Mouse (Mus musculus): Measurements from ENCODE around the gene Dpagt1. TPM values are rescaled to one million over a fixed set of nuclear protein-coding genes. Genes with fewer than 3 reads are reported as not detected.

The Dpagt1 gene
- polyA plus RNA-seq, 1 experiment = 7.1 TPM

DNA sequence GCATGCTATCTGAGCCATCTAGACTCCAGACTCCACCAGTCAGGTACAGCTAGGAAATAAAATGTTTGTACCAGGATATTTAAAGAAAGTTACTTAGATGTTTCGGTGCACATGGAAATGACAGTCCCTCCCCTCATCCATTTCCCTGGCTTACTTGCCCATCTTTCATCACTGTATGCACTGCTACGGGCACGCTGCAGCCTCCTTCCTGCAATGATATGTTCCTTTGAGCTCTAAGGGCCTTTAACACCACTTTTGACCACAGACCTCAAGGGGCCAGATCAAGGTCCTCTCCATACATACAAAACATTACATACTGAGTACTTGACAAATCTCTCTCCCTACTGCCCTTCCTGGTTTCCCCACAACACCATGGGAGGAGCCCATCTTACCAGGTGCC lies 11.1 kb downstream of the Dpagt1 start:
- Histone ChIP-seq H3K36me3 (replicated peaks; ENCODE audit: low read length) (peaks cover 70% of the 10 kb centered on the region), H3K27me3 (replicated peaks) (no peaks in the 10 kb centered on the region), H3K4me3 (replicated peaks) (peak overlapping the region; percentile 88), H3K9me3 (no peaks in the 10 kb centered on the region), H3K4me1 (peaks cover 56% of the 10 kb centered on the region)
- TF ChIP-seq FLI1 (IDR thresholded peaks at IDR 0.05; ENCODE audit: low read length) (no peak), GATA1 (IDR thresholded peaks at IDR 0.05; ENCODE audit: borderline replicate concordance, low read length) (no peak)

GRCm38 (mm10) chr9:44337436-44338169 lies 11.8 kb downstream of the Dpagt1 start:
- H3K36me3 ChIP-seq (replicated peaks; ENCODE audit: low read length) = peaks cover 71% of the 10 kb centered on the region
- no peaks in the 10 kb centered on the region for H3K9me3 ChIP-seq
- peaks cover 62% of the 10 kb centered on the region for H3K4me1 ChIP-seq
- no peak for TF ChIP-seq FLI1 (IDR thresholded peaks at IDR 0.05; ENCODE audit: low read length)
- TF ChIP-seq GATA1 (IDR thresholded peaks at IDR 0.05; ENCODE audit: borderline replicate concordance, low read length) = no peak
- peak overlapping the region; percentile 73 for H3K4me3 ChIP-seq (replicated peaks)
- no peaks in the 10 kb centered on the region for H3K27me3 ChIP-seq (replicated peaks)

- H3K4me1 ChIP-seq = peaks cover 60% of the 10 kb centered on the region
- TF ChIP-seq GATA1 (IDR thresholded peaks at IDR 0.05; ENCODE audit: borderline replicate concordance, low read length) = no peak
- no peak for TF ChIP-seq FLI1 (IDR thresholded peaks at IDR 0.05; ENCODE audit: low read length)
- no peak overlapping the region for H3K4me3 ChIP-seq (replicated peaks)
Measured at GRCm38 (mm10) chr9:44338574-44338973, 12.8 kb downstream of the Dpagt1 start.

GRCm38 (mm10) chr9:44341487-44341886 lies 15.7 kb downstream of the Dpagt1 start:
- H3K4me1 ChIP-seq = peaks cover 67% of the 10 kb centered on the region
- peak overlapping the region; percentile 69 for H3K4me3 ChIP-seq (replicated peaks)
- no peaks in the 10 kb centered on the region for H3K9me3 ChIP-seq
- TF ChIP-seq FLI1 (IDR thresholded peaks at IDR 0.05; ENCODE audit: low read length) (no peak), GATA1 (IDR thresholded peaks at IDR 0.05; ENCODE audit: borderline replicate concordance, low read length) (no peak)
- peaks cover 68% of the 10 kb centered on the region for H3K36me3 ChIP-seq (replicated peaks; ENCODE audit: low read length)
- H3K27me3 ChIP-seq (replicated peaks) = no peaks in the 10 kb centered on the region

More at GRCm38 (mm10) chr9:44338574-44338973, 12.8 kb downstream of the Dpagt1 start:
- Histone ChIP-seq H3K27me3 (replicated peaks) (no peaks in the 10 kb centered on the region), H3K36me3 (replicated peaks; ENCODE audit: low read length) (peaks cover 61% of the 10 kb centered on the region), H3K9me3 (no peaks in the 10 kb centered on the region)

DNA sequence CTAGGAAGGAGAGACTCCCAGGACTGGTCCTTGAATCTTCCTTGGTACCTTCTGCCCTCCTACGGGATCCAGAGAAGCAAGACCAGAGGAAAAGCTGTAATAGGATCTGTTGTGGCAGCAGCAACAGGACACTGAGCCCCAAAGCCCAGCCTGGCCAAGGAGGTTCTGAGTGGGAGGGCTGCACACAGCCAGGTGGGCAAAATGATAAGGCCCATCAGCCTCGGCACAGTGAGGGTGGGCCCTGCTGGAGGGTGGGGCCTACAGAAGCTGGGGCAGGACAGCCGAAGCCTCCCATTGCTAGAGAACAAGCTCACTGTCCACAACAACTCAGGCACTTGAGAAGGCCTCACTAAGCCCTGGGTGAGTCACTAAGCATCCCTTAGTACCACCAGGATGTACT lies 16.4 kb downstream of the Dpagt1 start:
- TF ChIP-seq GATA1 (IDR thresholded peaks at IDR 0.05; ENCODE audit: borderline replicate concordance, low read length) (no peak), FLI1 (IDR thresholded peaks at IDR 0.05; ENCODE audit: low read length) (no peak)
- Histone ChIP-seq H3K4me1 (peaks cover 60% of the 10 kb centered on the region), H3K27me3 (replicated peaks) (no peaks in the 10 kb centered on the region), H3K36me3 (replicated peaks; ENCODE audit: low read length) (peaks cover 68% of the 10 kb centered on the region), H3K4me3 (replicated peaks) (peak overlapping the region; percentile 94), H3K9me3 (no peaks in the 10 kb centered on the region)

- TF ChIP-seq GATA1 (IDR thresholded peaks at IDR 0.05; ENCODE audit: borderline replicate concordance, low read length) = no peak
- no peak for TF ChIP-seq FLI1 (IDR thresholded peaks at IDR 0.05; ENCODE audit: low read length)
- Histone ChIP-seq H3K4me3 (replicated peaks) (peak overlapping the region; percentile 94), H3K9me3 (no peaks in the 10 kb centered on the region), H3K4me1 (peaks cover 56% of the 10 kb centered on the region), H3K27me3 (replicated peaks) (no peaks in the 10 kb centered on the region), H3K36me3 (replicated peaks; ENCODE audit: low read length) (peaks cover 68% of the 10 kb centered on the region)
Measured at GRCm38 (mm10) chr9:44342605-44343004, 16.8 kb downstream of the Dpagt1 start.

DNA sequence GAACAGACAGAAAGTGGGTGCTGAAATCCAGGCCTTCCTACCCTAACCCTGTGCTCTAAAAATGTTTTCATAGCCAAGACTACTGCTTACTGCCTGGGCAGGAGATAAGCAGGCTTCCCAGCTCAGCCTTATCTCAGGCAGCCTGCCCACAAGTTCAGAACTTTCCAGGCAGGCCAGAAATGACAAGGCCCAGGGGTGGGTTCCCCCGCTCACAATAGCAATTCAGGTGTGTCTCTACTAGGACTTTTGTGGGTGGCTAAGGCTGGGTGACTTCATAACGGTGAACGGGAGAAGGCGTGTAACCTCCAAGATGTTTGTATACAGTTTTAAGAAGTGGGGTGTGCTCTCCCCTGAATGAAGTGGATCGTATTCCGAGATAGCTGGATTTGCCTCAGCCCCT lies 17.5 kb downstream of the Dpagt1 start:
- Histone ChIP-seq H3K9me3 (no peaks in the 10 kb centered on the region), H3K4me3 (replicated peaks) (peak overlapping the region; percentile 94), H3K27me3 (replicated peaks) (no peaks in the 10 kb centered on the region), H3K4me1 (peaks cover 52% of the 10 kb centered on the region), H3K36me3 (replicated peaks; ENCODE audit: low read length) (peaks cover 69% of the 10 kb centered on the region)
- TF ChIP-seq GATA1 (IDR thresholded peaks at IDR 0.05; ENCODE audit: borderline replicate concordance, low read length) (peak; percentile 93), FLI1 (IDR thresholded peaks at IDR 0.05; ENCODE audit: low read length) (no peak)

DNA sequence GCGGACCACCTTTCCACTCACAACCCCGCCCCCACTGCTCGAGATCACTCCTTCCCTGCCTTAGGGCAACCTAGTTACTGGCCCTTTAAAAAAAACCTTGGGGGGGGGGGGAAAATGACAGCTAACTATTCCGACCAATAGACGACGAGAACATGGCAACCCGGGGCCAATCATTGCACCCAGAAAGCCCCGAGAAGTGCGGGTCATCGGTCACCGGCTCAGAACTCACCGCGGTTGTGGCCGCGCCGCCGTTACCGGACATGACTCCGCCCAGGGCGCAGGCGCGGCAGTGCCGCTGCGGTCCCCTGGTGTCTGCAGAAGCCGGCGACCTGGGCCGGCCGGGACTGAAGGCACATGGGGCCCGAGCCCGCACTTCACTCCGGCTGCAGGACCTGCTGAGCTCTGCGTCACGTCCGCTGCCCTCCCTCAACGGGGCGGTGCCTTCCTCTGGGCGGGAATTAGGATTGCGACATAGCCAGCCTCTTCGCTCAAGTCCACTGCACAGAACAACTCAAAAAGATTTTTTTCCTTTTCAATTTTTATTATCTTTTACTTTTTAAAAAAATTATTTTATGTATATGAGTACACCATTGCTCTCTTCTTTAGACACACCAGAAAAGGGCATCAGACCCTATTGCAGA lies 18.1 kb downstream of the Dpagt1 start, which contains the start of gene Hmbs:
TSS of gene Hmbs (minus strand) at position 448 of the 641 bp plus-strand sequence.
- Histone ChIP-seq H3K9me3 (no peaks in the 10 kb centered on the region), H3K4me3 (replicated peaks) (peak within 1 kb of the TSS; percentile 94), H3K4me1 (peaks cover 54% of the 10 kb centered on the region), H3K27me3 (replicated peaks) (no peaks in the 10 kb centered on the region), H3K36me3 (replicated peaks; ENCODE audit: low read length) (peaks cover 70% of the 10 kb centered on the region)
- TF ChIP-seq FLI1 (IDR thresholded peaks at IDR 0.05; ENCODE audit: low read length) (0 out of 2 replicates have a peak, but pooled peaks have one; percentile 12), GATA1 (IDR thresholded peaks at IDR 0.05; ENCODE audit: borderline replicate concordance, low read length) (no peak)

DNA sequence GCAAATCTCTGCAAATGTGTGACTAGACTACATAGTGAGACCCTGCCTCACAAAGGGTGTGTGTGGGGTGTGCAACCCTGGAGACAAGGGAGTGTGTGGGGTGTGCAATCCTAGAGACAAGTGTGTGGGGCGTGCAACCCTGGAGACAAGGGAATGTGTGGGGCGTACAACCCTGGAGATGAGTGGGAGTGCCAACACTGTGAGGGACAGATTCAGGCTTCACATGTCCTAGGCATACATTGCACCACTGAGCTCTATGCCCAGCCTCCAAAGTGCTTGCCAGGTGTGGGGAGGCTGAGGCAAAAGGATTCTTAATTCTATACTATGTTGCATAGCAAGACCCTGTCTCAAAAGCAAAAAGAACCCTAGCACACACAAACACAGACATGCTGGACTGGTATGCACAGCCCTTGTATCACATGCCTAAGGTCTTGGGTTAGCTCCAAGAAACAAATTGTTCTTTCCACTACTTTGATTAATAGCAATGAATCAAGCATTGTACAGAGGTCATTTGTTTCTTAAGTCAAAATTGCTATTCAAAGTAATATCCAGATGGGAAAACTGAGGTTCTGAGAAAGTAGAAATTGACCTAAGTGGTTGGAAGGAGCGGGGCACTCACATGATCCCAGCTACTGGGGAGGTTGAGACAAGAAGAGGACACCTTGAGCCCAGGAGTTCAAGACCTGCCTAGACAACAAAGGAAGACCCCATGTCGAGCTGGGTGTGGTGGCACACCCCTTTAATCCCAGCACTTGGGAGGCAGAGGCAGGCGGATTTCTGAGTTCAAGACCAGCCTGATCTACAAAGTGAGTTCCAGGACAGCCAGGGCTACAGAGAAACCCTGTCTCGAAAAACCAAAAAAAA lies 20.0 kb downstream of the Dpagt1 start:
- Histone ChIP-seq H3K9me3 (no peaks in the 10 kb centered on the region), H3K27me3 (replicated peaks) (no peaks in the 10 kb centered on the region), H3K4me1 (peaks cover 50% of the 10 kb centered on the region), H3K4me3 (replicated peaks) (peak overlapping the region; percentile 38), H3K36me3 (replicated peaks; ENCODE audit: low read length) (peaks cover 71% of the 10 kb centered on the region)
- TF ChIP-seq FLI1 (IDR thresholded peaks at IDR 0.05; ENCODE audit: low read length) (no peak), GATA1 (IDR thresholded peaks at IDR 0.05; ENCODE audit: borderline replicate concordance, low read length) (no peak)
